Mouse (Mus musculus) embryonic facial prominence, embryonic 14.5 days (tissue): ENCODE data around the gene Etd. TPM values are rescaled to one million over a fixed set of nuclear protein-coding genes. Genes with fewer than 3 reads are reported as not detected.
A peak's percentile ranks its signal among the peaks of the same experiment; 100 is the strongest.
"Not testable (repeated sequence)": the region's sequence is repeated elsewhere in the genome, so short reads cannot be mapped to it uniquely, and the experiment has no call there.

Experiments used
- ATAC-seq: fragments of 200-750 bp; cut with Nextera tagmentation; 2 replicates; pipeline ENCODE4 v1.8.0; 2017; ENCODE audit warnings: low read depth, moderate number of reproducible peaks, moderate TSS enrichment
- DNase-seq: peaks from one replicate; pipeline ENCODE4 v3.0.0-alpha.2; 2015; ENCODE audit warnings: low spot score
- H3K27ac ChIP-seq: fragments of 300-500 bp; sonication (generic); replicated peaks from 2 replicates; pipeline ENCODE4 v1.5.1; 2014; ENCODE audit warnings: low read depth, mild to moderate bottlenecking, low read length, moderate library complexity
- H3K27me3 ChIP-seq: fragments of 300-500 bp; sonication (generic); replicated peaks from 2 replicates; pipeline ENCODE4 v1.6.1; 2014; ENCODE audit warnings: low read length; ENCODE audit not compliant: control insufficient read depth, insufficient read depth
- H3K36me3 ChIP-seq: fragments of 300-500 bp; sonication (generic); 2 replicates; pipeline ENCODE4 v1.6.1; 2014; ENCODE audit warnings: low read length, mixed read lengths; ENCODE audit not compliant: control insufficient read depth, insufficient read depth
- H3K4me1 ChIP-seq: fragments of 300-500 bp; sonication (generic); 2 replicates; pipeline ENCODE4 v1.6.1; 2014; ENCODE audit warnings: antibody characterized with exemption, low read length; ENCODE audit not compliant: control insufficient read depth, insufficient read depth
- H3K4me2 ChIP-seq: fragments of 300-500 bp; sonication (generic); 2 replicates; pipeline ENCODE4 v1.6.1; 2014; ENCODE audit warnings: low read depth, mild to moderate bottlenecking, low read length, moderate library complexity, mixed read lengths
- H3K4me3 ChIP-seq: fragments of 300-500 bp; sonication (generic); 2 replicates; pipeline ENCODE4 v1.5.1; 2014; ENCODE audit warnings: low read depth, mild to moderate bottlenecking, low read length
- H3K9ac ChIP-seq: fragments of 300-500 bp; sonication (generic); 2 replicates; pipeline ENCODE4 v1.6.1; 2014; ENCODE audit warnings: low read depth, mild to moderate bottlenecking, low read length, moderate library complexity, mixed read lengths
- H3K9me3 ChIP-seq: fragments of 300-500 bp; sonication (generic); 2 replicates; pipeline ENCODE4 v1.6.1; 2016; ENCODE audit warnings: low read length; ENCODE audit not compliant: control insufficient read depth
- WGBS: fragments of 180-500 bp; shearing (Covaris S2); extraction: QIAGEN DNeasy Blood & Tissue Kit; methylation state at CpG from one replicate; pipeline ENCODE4 v1.1.7; 2014; 5-methylcytosine and 5-hydroxymethylcytosine counted together
- polyA plus RNA-seq: library from polyadenylated mRNA; unstranded; fragments of >200 nt; fragmentation: Nextera tagmentation; extraction: Ambion mirVana; gene quantifications from 2 replicates; pipeline ENCODE4 v1.2.1, GENCODE M21; 2014

The Etd gene
- polyA plus RNA-seq: not detected in 2 replicates

DNA sequence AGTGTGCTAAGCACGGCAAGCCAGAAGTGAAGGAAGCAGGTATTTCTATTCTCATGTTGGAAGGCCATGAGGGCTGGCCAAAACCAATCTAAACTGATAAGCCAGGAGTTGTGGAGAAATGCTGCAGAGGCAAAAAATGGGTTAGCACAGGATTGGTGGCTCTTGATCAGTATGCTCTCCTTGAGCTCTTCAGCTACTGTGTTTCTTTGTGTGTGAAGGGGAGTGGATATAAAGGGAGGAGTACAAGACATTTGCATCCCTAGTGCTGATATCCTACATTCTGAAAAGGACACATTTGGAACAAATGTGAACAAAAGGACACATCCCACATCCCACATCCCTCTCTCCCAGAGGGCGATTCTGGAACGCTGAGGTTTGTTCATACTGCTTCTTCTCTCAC lies at the start of gene Etd:
Etd (plus strand) TSS at position 301 of the 400 bp plus-strand sequence.
- Histone ChIP-seq H3K4me3 (no peak within 1 kb of the TSS), H3K36me3 (no peaks in the 10 kb centered on the region), H3K4me1 (no peaks in the 10 kb centered on the region), H3K27me3 (no peaks in the 10 kb centered on the region), H3K9me3 (no peaks in the 10 kb centered on the region), H3K27ac (no peak within 1 kb of the TSS), H3K4me2 (no peak within 1 kb of the TSS), H3K9ac (no peak within 1 kb of the TSS)
- 86% methylated on average over 3 of the region's 3 CpGs for WGBS
- ATAC-seq (no peak), DNase-seq (no peak)

DNA sequence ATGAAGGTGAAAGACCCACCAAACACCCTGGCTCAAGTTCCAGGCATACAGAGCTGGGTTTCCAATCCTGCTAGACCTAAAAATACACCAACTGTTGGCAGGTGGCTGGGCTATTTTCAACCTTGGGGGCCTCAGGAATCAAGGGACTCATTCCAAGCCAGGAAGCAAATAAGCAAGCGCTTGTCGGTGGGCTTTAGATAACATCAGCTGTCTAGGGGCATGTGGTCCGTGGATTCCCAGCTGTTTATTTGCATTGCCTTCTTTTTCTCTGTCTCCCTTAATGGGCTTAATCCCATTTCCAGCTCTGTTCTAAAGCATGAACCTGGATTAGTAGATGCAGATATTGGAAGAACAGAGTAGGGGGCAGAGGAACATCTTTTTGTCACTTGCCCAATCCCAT lies 48.4 kb upstream of the Etd start:
- ATAC-seq: peak; percentile 33; the same call in 1 of the 2 replicates
- WGBS: 63% methylated on average over 3 of the region's 3 CpGs

DNA sequence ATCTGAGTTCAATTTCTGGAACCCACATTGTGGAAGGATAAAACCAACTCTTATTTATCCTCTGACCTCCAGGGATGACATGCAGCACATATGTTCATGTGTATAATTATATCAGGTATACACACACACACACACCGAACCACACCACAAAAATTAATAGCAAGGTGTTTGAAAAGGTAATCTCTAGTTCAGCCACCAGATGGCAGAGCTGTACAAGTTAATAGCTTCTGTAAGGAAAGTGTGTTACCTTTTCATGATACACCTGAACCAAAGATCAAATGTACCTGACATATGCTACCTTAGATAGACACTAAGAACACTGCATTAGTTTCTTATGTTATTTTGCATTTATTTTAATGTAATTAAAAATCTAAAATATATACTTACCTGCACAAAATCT lies 1.8 kb upstream of the Etd start:
- Histone ChIP-seq H3K36me3 (no peaks in the 10 kb centered on the region), H3K27me3 (no peaks in the 10 kb centered on the region), H3K4me3 (no peak overlapping the region), H3K9me3 (no peaks in the 10 kb centered on the region), H3K4me1 (no peaks in the 10 kb centered on the region), H3K4me2 (no peak overlapping the region), H3K27ac (no peak overlapping the region), H3K9ac (no peak overlapping the region)
- ATAC-seq: no peak
- WGBS: 75% methylated on average over 1 of the region's 1 CpGs
- DNase-seq: peak; percentile 6

More for the DNA sequence above, 48.4 kb upstream of the Etd start:
- peak; percentile 20 for DNase-seq
- Histone ChIP-seq H3K36me3 (no peaks in the 10 kb centered on the region), H3K4me3 (no peak overlapping the region), H3K27ac (no peak overlapping the region), H3K4me2 (no peak overlapping the region), H3K9me3 (no peaks in the 10 kb centered on the region), H3K4me1 (no peaks in the 10 kb centered on the region), H3K27me3 (no peaks in the 10 kb centered on the region), H3K9ac (no peak overlapping the region)

DNA sequence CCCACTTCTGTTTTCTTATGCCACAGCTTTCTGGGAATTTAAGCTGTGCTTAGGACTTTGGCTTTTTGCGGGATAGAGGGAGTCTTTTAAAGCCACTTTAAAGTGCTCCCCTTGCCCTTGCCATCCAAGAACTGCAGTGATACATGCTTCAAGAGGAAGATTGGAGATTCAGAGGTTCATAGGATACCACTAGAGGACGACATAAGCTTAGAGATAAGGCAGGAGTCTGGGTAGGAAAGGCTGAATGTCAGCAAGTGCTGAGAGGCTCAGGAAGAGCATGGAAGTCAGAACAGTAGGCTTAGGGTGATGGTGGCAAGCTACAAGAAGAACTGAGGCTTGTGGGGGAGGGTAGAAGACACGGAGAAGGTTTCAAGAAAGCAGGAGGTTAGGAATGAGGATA lies 24.9 kb downstream of the Etd start:
- no peak overlapping the region for H3K27ac ChIP-seq
- ATAC-seq (no peak), DNase-seq (peak; percentile 3)
- no peaks in the 10 kb centered on the region for H3K4me1 ChIP-seq
- H3K9ac ChIP-seq: no peak overlapping the region
- no peaks in the 10 kb centered on the region for H3K9me3 ChIP-seq
- 47% methylated on average over 3 of the region's 3 CpGs for WGBS
- H3K4me2 ChIP-seq: no peak overlapping the region
- no peak overlapping the region for H3K4me3 ChIP-seq
- no peaks in the 10 kb centered on the region for H3K27me3 ChIP-seq
- no peaks in the 10 kb centered on the region for H3K36me3 ChIP-seq

DNA sequence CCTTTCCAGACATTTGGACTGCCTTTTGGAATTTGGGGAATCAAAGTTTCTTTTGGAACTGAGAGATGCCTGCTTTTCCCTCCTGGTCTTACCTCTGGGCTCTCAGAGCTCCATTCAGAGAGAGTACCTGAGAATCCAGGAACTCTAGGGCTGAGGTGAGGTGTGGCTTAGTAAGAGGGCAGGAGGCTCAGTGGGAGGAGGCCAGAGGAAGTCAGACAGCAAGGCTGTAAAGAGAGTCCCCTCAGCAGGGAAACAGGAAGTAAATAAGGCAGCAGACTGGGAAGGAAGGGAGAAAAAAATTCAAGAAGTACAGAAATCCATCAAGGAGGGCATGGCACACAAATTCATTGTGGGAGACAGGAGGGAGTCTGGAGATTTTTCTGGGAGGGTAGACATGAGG lies 29.5 kb downstream of the Etd start:
- not testable (repeated sequence) for ATAC-seq

More for the DNA sequence above, 29.5 kb downstream of the Etd start:
- H3K9me3 ChIP-seq, H3K27me3 ChIP-seq, H3K9ac ChIP-seq, H3K4me1 ChIP-seq, H3K4me3 ChIP-seq, H3K36me3 ChIP-seq, H3K4me2 ChIP-seq, H3K27ac ChIP-seq, DNase-seq: not testable (repeated sequence)

Other genes with a start within 250 kb of the Etd start
- 13.7 and 13.9 TPM in 2 replicates for gene Plac1, start 194.8 kb upstream of the Etd start, polyA plus RNA-seq
- gene Fam122b, start 165.1 kb upstream of the Etd start, polyA plus RNA-seq: 18.2 and 19.9 TPM in 2 replicates
- gene Fam122c, start 161.5 kb upstream of the Etd start, polyA plus RNA-seq: not detected in 2 replicates
- gene Mospd1, start 64.4 kb upstream of the Etd start, polyA plus RNA-seq: 77.1 and 81.7 TPM in 2 replicates
- gene Rtl8c, start 173.1 kb downstream of the Etd start, polyA plus RNA-seq: 52.6 and 54.6 TPM in 2 replicates
- gene Gm14597, start 174.1 kb downstream of the Etd start, polyA plus RNA-seq: not detected in 2 replicates
- 81.6 and 82.2 TPM in 2 replicates for gene Rtl8a, start 208.8 kb downstream of the Etd start, polyA plus RNA-seq
- gene Rtl8b, start 235.5 kb downstream of the Etd start, polyA plus RNA-seq: 71.0 and 78.8 TPM in 2 replicates